Mouse (Mus musculus): ENCODE data around the gene Arvcf.

Gene Arvcf

DNA sequence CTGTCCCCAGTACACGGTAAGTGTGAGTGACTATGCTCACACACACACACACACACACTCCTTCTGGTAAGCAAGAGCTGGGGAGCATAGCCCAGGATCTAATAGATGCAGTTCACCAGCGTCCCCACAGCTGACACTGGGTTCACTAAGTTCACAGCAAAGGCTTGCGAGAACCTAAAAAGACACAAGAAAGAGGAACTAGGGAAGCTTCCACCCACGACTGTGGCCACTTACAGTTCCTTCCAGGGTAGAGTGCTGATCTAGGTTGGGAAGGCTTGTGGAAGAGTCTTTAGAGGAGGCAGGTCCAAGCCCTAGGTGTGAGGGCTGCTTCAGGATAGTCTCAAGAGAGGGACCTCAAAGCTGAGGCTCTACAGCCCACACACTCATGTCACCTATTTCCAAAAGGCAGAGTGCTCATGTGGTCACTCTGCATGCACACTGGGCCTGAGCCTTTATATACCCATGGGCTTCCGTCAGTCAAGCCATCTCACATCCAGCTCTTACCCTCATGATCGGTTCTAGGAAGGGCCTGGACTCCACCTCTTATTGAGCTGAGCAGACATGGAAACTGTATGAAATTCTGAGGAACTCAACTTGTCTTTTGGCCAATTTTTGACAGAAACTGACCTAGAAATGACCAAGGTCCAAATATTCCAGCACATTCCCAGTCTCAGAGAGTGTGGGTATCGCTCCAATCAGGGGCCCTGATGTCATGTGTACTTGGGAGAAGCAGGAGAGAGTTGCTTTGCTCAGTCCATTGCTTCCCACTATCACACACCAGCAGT, 65.2 kb downstream of the Arvcf start:
- peak; percentile 59 for DNase-seq

DNA sequence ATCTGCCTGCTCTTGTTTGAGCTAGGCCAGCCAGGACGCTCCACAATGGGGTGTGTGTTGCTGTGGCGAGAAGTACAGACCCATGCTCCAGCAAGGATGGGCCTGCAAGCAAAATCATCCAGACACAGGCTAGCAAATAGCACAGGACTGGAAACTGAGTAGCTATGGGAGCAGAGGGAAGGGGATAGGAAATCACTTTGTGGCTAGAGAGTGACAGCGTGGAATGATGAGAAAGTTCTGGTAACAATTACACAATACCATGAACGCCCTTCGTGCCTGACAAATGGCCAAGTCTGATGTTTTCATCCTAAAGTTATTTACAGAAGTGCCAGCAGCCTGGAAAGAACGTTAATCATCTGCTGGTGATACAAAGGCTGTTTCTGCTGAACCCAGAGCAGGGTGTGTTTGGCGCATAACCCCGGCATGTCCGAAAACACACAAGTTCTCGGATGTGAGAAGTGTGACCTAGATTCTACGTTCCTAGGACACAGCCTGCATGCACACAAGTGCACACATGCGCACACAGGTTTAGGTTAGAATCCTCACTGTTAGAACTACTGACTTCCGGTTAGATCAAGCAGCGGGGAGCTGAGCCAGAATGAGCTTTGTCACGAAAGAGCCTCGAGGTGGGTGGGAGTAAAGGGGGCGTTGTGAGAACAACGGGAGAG, 68.2 kb downstream of the Arvcf start:
- DNase-seq = peak; percentile 68

DNA sequence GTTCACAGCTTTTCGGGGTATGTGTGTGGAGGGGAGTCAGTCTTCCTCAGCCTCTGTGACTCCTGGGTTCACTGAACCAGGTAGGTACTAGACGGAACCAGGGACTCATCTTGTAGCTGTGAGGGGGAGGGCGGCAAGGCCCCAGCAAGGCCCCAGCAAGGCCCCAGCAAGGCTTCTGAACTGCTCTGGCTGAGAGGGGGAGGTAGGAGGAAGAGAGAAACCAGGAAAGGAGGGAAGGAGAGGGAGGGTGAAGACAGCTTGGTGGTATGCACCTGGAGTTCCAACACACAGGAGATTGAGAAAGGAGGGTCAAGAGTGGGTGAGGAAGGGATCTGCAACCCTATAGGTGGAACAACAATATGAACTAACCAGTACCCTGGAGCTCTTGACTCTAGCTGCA, 68.9 kb downstream of the Arvcf start:
- no peak for DNase-seq

DNA sequence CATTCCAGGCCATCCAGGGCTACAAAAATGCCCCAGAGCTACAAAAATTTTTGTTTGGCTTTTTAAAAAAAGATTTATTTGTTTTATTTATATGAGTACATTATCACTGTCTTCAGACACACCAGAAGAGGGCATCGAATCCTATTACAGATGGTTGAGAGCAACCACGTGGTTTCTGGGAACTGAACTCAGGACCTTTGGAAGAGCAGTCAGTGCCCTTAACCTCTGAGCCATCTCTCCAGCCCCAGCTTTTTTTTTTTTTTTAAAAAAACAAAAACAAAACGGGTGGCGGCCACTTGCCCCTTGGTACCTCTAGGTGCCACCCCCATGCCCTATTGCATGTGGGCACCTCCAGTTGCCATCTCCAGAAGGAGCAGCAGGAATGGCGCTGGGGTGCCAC, 69.5 kb downstream of the Arvcf start:
- no peak for DNase-seq

DNA sequence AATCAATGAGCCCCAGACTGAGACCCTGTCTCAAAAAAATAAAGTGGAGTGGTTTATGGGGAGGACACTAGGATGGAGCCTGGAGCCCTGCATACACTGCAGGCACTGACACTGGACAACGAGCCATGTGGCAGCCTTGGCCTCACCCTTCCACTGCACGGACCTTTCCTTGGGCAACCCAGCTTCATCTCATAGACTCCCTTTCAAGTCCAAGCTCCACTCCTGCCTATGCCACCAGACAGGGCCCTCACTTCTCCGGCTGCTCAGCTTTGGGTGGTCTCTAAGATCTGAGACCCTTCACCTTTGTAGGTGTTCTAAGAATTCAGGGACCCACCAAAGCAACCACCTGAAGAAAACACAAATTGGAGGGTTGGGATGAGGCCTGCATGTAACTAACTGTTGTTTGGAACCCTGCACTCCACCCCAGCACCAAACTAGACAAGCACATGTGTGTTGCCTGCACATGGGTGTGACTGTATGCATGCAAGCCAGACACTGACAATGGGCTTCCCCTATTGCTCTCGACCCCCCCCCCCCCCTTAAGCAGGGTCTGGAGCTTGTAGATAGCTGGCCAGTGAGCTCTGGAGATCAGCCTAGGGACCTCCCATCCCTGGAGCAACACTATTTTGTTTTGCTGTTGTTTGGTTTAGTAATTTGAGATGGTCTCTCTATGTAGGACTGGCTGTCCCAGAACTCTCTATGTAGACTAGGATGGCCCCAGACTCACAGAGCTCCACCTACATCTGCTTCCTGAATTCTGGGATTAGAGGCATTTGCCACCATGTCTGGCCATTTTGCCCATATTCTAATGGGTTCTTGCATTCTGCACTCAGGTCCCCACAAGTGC, 71.0 kb downstream of the Arvcf start:
- DNase-seq = no peak

DNA sequence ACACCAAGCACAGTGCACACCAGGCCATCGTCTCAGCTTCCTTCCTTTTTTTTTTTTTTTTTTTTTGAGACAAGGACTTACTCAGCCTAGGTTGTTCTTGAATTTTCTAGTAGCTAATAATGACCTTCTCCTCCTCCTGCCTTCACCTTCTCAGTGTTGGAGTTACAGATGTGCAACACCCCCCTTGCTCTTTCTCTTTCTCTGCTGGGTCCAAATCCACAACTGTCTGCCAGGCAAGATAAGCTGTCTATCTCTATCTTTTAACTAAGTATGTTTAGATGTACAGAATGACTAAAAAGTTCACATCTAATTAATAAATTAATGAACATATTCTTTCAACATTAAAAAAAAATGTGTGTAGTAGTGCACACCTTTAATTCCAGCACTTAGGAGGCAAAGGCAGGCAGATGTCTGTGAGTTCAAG, 71.6 kb downstream of the Arvcf start:
- DNase-seq = no peak

DNA sequence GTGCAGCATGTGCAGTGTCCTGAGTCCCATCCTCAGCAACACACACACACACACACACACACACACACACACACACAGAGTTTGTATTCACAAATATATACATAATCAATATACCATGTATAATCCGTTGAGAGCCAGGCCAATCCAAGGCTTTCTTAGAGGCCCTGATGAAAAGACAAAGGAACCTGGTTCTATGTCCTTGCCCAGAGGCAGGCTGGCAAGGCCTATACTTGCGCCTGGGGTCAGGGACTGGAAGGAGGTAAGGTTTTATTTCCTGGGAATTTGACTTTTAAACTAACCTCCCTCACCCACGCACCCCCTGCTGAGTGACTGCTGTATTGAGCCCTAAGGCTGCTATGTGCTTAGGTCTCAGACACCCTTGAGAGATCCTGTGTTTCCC, 72.6 kb downstream of the Arvcf start:
- no peak for DNase-seq

DNA sequence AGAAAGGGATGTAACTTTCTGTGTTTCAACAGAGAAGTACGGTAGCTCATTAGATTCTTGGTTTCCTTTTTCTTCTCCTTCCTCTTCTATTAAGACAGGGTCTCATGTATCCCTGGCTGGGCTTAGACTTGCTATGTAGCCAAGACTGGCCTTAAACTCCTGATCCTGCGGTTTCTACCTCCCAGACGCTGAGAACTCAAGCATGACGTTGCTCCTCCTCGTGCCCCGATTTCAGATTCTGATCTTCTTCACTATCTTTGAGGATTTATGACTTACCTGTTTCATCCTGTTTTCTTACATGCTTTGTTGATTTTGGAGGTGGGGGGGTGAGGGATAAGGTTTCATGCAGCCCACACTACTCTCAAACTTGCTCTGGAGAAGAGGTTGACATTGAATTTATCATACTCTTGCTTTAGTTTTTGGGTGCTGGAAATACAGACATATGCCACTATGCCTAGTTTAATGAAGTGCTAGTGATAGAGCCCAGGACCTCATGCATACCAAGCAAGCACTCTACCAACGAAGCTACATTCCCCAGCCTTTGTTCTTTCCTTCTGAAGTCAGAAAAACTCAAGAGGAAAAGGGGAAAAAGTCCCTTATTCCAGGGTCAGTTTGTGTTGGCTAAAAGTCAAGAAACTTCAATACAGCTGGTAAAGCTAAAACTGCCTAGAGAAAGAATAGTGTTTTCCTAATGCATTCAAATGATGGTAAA, 75.4 kb downstream of the Arvcf start:
- no peak for DNase-seq

DNA sequence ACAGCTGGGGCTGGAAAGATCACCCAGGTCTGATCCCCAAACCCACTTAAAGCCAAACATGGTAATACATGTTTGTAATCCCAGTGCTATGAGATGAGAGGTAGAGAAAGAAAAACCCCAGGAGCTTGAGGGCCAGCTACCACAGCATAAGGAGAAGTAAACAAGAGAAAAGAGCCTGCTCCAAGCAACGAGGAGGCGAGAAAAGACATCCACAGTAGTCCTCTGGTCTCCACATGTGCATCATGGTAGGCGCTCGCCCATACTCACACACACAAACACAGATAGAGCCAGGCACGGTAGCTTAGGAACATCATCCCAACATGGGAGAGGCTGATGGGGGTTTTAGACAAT, 75.9 kb downstream of the Arvcf start:
- DNase-seq = no peak

DNA sequence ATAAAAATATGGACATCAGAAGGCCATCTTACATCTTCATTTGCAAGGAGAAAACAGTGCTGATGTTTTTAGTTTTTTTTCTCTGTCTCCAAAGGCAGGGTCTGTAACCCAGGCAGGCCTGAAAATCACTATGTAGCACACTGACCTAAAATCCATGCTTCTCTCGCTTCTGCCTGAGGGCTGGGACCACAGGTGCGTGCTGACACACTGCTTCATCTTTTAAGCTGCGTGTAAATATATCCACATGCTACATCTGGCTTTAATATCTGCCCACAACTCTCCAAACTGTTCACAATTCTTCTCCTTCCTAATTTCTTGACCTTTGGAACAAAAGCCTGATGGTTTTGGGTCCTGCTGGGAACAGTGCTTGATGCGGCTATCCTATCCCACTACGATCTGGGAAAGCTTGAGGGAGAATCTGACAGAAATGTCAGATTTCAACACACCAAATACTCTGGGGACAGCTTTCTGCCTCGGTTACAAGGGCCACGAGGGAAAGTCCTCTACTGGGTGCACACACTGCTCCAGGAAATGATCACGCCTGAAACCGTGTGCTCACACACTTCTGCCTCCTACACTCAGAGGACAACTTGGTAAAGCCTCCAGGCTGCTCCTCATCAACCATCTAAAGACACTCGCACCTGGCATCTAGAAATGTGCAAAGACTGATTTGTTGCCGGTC, 76.5 kb downstream of the Arvcf start:
- DNase-seq = no peak

DNA sequence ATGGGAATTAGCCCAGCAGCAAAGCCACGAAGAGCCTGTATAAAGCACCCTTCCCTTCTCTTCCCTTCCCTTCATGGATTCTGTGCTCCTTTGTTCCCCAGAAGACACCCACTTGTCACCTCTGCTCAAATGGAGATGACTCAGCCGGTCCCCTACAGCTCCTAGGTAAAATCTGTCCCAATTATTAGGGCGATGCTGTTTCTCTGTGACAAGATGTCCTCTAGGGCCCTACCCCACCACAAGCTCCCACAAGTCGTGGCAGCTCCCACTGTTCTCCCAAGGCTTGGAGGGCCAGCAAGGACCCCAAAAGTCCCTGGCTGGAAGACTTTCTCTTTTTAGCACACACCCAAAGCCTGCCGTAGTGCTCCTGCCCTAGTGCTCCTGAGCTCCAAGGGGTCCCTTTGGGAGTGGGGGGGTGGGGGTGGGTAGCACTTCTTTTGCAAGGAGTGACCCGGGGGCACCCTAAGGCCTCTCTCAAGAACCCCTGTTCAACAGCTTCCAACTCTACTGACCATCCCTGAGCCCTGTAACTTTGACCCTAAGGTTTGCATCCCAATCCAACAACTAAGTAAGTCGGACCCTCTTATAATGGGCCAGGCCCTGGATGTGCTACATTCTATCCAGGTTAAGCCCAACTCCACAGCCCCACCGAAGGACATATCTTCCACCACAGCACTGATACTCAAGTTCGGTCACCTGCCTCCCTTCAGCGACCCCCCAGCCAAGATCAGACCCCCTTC, 77.7 kb downstream of the Arvcf start:
- DNase-seq = no peak

DNA sequence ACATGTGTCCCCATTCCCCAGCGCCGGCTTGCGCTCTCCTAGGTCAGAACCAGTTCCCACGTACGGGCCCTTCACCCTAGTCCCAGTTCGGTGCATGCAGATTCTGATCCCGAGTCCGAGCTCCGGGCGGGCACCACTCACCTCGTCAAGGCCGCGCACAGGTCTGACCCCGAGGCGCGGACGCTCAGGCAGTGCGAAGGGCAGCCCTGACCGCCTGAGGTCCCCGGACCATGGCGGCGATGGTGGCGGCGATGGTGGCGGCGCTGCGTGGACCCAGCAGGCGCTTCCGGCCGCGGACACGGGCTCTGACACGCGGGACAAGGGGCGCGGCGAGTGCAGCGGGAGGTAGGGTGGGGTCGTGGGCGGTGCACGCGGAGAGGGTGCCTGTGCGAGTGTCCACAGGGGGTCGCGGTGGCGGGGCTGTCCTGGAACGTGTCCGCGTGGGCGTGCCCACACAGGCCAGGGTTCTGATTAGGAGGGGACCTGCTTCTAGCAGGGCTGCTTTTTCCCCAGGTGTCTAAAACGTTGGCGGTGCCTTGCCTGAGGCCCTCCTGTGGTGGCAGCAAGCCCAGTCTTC, 78.3 kb downstream of the Arvcf start, which contains the start of gene Txnrd2:
Txnrd2 (plus strand) TSS at position 170 of the 577 bp plus-strand sequence.
- peak; percentile 83 for DNase-seq

DNA sequence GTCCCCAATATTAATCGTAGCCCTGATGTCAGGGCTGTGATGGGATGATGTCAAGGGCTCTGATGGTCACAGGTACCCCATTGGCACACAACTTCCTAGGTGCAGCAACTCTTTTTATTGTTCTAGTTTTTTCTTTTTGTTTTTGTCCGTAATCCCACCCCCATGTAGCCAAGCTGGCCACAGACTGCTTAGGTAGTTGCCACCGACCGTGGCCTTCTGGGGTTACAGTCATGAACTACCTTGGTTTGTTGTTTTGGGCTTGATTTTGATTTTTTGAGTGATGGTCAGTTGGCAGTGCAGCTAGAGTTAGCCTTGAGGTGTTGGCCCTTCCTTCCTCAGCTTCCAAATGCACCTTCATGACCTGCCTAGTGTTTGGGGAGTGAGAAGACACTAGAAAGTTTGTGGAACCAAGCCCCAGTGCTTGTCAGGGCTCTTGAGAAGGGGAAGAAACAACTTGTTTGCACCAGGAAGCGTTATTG, 78.9 kb downstream of the Arvcf start, which contains the start of gene Comt:
Comt (minus strand) TSS at position 51 of the 479 bp plus-strand sequence.
- DNase-seq = no peak

DNA sequence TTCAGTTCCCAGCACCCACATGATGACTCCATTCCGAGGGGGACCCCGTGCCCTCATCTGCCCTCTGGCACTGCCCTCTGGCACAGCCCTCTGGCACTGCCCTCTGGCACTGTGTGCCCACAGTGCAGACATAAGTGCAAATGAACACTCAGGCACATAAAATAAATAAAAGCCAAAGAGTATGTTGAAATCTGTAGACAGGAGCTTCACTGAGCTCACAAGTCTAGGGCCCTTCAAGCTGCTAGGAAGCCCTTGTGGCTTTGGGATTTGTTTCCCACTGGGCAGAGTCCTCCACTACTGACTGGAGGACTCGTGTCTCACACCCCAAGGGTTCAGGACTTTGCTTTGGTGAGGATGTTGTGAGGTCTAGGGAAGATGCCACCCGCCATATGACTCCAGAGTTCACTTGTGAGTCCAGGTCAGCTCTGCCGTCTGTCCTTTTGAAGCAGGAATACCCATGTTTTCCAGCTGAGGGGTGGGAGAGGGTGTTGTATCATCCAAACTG, 80.1 kb downstream of the Arvcf start:
- no peak for DNase-seq

DNA sequence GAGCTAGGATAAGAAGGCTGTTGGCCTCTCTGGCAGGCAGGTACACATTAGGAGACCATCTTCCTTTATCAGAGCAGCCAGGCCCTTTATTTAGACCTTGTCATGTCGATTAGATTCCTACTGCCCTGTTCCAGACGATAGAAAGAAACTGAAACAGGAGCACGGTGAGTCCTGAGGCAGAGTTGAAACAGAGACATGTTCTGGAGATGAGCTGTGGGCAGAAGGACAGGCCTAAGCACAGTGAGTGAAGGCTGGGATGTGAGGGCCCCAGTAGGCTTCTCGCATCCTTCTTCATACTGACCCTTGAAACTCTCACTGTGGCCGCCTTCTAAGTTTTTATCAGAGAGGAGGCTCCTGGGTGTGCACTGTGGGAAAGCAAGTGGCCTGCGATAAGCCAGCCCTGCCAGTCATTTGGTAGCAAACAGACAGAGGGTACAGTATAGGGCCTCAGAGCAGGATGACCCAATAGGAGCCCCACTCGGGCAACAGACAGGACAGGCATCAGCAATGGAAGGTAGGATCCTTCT, 80.6 kb downstream of the Arvcf start:
- DNase-seq = no peak

DNA sequence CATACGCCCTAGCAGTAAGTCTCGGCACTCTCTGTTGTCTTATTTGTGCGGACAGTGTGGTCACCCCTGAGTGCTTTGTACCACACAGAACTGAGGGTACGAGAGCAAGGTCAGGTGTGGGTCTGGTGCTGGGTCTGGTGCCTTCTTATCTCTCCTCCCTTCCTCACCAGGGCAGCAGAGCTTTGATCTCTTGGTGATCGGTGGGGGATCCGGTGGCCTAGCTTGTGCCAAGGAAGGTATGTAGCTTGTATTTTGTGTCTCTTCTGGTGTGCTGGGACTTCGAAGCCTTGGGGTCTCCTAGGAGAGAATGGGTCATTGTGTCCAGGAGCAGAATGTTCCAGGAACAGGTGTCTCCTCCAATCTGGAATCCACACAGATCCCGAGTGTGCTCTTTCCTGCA, 81.7 kb downstream of the Arvcf start:
- no peak for DNase-seq

DNA sequence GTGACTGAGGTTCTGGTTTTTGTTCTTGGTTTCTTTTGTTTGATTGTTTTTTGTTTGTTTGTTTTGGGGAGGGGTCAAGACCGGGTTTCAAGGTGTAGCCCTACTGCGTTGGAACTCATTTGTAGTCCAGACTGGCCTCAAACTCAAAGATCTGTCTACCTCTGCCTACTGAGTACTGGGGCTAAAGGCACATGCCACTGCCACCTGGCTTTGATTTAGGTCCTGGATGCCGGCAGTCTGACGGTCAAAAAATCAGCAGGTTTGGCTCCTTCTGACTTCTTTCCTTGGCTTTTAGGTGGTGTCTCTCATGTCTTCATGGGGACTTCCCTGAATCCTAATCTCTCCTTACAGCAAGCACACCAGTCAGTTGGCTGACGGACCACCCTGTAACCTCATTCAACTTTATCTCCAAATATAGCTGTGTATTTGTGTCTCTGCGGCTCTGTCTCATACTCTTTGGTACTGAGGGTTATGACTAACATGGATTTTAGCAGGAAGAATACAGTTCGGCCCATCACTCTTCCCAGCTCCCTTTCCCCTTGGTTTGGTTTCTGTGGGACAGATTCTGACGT, 82.7 kb downstream of the Arvcf start:
- DNase-seq = no peak

DNA sequence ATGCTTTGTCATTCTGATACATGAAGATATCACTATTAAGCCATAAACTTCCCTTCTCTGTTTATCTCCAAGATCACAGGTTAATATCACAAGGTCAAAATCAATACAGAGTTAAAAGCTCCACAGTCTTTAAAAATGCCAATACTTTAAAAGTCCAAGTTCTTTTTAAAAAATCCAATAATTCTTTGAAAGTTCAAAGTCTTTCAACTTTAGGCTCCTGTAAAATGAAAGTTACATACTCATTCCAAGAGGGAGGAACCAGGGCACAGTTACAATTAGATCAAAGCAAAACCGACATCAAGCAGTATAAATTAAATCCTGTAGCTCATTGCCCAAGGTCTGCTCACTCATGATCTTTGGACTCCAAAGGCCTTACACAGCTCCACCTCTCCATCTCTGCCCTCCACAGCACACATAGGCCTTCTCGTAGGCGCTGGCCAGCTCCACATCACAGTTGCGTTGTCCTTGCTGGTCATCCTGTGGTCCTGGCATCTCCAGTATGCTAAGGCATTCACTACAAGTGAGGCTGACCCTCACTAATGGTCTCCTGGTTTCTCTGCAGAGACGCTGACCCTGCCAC, 85.4 kb downstream of the Arvcf start:
- DNase-seq = no peak

DNA sequence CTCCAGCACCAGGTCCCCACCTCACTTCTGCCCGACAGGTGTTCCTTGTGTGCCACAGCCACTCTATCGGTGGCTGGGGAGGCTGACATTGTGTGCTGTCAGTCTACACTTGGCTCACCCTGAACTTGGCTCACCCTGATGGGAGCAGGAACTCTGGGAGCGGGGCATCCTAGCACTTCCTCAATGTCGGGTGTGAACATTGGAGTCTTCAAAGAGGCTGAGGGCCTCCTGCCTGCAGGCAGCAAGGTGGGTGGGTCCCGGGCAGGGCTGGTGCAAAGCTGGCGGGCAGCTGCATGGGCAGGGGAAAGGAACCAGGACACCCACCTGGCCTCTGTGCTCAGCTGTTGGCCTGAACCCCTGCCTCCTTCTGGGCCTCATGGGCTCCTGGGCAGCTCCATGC, 88.1 kb downstream of the Arvcf start:
- no peak for DNase-seq

DNA sequence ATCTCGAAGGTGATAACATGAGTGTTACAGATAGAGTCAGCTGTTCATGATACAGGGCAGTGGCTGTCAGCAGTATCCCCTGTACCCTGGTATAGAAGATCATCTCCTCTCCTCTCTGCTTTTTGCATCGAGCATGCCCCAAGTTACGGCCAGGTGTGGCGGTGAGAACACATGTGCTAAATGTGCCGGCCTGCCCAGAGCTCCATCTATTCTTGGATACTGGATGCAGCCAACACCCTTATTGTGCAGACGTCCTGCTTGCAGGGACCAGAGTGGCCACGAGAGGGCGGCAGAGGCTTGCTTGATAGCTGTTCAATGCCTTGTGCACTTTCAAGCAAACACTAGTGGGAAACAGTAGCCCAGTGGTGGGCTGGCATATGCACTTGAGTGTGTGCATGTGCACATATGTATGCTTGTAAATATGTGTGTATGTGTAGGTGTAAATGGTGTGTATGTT, 95.4 kb downstream of the Arvcf start:
- peak; percentile 94 for DNase-seq
